Mouse (Mus musculus) forebrain, embryonic 16.5 days (tissue): ENCODE measurements around the gene Poldip2. TPM values are rescaled to one million over a fixed set of nuclear protein-coding genes. Genes with fewer than 3 reads are reported as not detected.

ENCODE experiments used
- ATAC-seq: fragments of 200-750 bp; cut with Nextera tagmentation; 2 replicates; pipeline ENCODE4 v1.8.0; 2017; ENCODE audit warnings: mild to moderate bottlenecking, moderate library complexity
- H3K27ac ChIP-seq: fragments of 300-500 bp; sonication (generic); 2 replicates; pipeline ENCODE4 v1.5.1; 2014; ENCODE audit warnings: low read length, control low read depth
- H3K27me3 ChIP-seq: fragments of 300-500 bp; sonication (generic); replicated peaks from 2 replicates; pipeline ENCODE4 v1.6.1; 2014; ENCODE audit warnings: low read length; ENCODE audit not compliant: control insufficient read depth, insufficient read depth
- H3K36me3 ChIP-seq: fragments of 300-500 bp; sonication (generic); 2 replicates; pipeline ENCODE4 v1.6.1; 2014; ENCODE audit not compliant: control insufficient read depth, insufficient read depth
- H3K4me1 ChIP-seq: fragments of 300-500 bp; sonication (generic); replicated peaks from 2 replicates; pipeline ENCODE4 v1.6.1; 2014; ENCODE audit warnings: low read length; ENCODE audit not compliant: control insufficient read depth, insufficient read depth
- H3K4me2 ChIP-seq: fragments of 300-500 bp; sonication (generic); 2 replicates; pipeline ENCODE4 v1.6.1; 2014; ENCODE audit warnings: mild to moderate bottlenecking, low read length, control low read depth
- H3K4me3 ChIP-seq: fragments of 300-500 bp; sonication (generic); replicated peaks from 2 replicates; pipeline ENCODE4 v1.5.1; 2014; ENCODE audit warnings: mild to moderate bottlenecking, low read length, control low read depth
- H3K9ac ChIP-seq: fragments of 300-500 bp; sonication (generic); replicated peaks from 2 replicates; pipeline ENCODE4 v1.6.1; 2014; ENCODE audit warnings: low read depth, low read length, control low read depth
- H3K9me3 ChIP-seq: fragments of 300-500 bp; sonication (generic); 2 replicates; pipeline ENCODE4 v1.6.1; 2016; ENCODE audit warnings: low read length; ENCODE audit not compliant: control insufficient read depth
- WGBS: fragments of 180-500 bp; shearing (Covaris S2); extraction: QIAGEN DNeasy Blood & Tissue Kit; methylation state at CpG from one replicate; pipeline ENCODE4 v1.1.7; 2014; 5-methylcytosine and 5-hydroxymethylcytosine counted together
- polyA plus RNA-seq: library from polyadenylated mRNA; unstranded; fragments of >200 nt; fragmentation: Nextera tagmentation; extraction: Ambion mirVana; gene quantifications from 2 replicates; pipeline ENCODE4 v1.2.1, GENCODE M21; 2015

The Poldip2 gene
- polyA plus RNA-seq, 1 experiment from 2014 or later, result 214 TPM

DNA sequence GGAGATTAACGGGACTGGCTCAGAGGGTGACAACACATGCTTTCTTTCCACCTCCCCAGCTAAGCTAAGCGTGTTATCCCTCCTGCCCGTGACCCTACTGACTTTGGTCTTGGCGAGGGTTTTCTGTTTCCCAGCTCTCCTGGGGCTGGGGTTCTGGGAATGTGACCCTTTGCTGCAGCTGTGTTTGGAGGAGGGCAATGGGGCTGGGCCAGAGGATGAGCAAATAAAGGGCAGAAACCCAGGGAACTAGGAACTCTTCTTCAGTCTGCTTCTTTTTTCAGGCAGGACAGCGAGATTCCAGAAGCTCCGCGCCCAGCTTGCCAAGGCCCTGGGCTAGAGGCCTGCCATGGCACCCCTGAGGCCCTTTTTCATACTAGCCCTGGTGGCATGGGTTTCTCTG is 13.0 kb upstream of the Poldip2 start, which contains the start of gene Vtn:
Gene Vtn, plus strand, starts transcription at position 88 of the 400 bp plus-strand sequence.
- Histone ChIP-seq H3K27me3 (0 out of 2 replicates have a peak, but pooled peaks cover 2% of the 10 kb centered on the region), H3K4me1 (peaks cover 32% of the 10 kb centered on the region), H3K27ac (peak within 1 kb of the TSS; percentile 93), H3K4me2 (peak within 1 kb of the TSS; percentile 87), H3K9me3 (no peaks in the 10 kb centered on the region), H3K9ac (peak within 1 kb of the TSS; percentile 95), H3K36me3 (no peaks in the 10 kb centered on the region), H3K4me3 (peak within 1 kb of the TSS; percentile 63)
- WGBS, result 71% methylated on average over 7 of the region's 7 CpGs
- no peak for ATAC-seq

DNA sequence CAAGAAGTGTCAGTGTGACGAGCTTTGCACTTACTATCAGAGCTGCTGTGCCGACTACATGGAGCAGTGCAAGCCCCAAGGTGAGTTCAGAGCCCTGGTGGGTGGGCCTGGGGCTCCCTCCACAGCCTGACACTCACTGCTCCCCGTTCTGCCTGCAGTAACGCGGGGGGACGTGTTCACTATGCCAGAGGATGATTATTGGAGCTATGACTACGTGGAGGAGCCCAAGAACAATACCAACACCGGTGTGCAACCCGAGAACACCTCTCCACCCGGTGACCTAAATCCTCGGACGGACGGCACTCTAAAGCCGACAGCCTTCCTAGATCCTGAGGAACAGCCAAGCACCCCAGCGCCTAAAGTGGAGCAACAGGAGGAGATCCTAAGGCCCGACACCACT is 12.4 kb upstream of the Poldip2 start:
- H3K4me2 ChIP-seq, result no peak overlapping the region
- H3K9me3 ChIP-seq, result no peaks in the 10 kb centered on the region
- no peak for ATAC-seq
- 0 out of 2 replicates have a peak, but pooled peaks cover 2% of the 10 kb centered on the region for H3K27me3 ChIP-seq
- WGBS, result 52% methylated on average over 16 of the region's 16 CpGs
- H3K9ac ChIP-seq, result no peak overlapping the region
- H3K36me3 ChIP-seq, result no peaks in the 10 kb centered on the region
- no peak overlapping the region for H3K27ac ChIP-seq
- H3K4me3 ChIP-seq, result no peak overlapping the region
- H3K4me1 ChIP-seq, result peaks cover 28% of the 10 kb centered on the region

DNA sequence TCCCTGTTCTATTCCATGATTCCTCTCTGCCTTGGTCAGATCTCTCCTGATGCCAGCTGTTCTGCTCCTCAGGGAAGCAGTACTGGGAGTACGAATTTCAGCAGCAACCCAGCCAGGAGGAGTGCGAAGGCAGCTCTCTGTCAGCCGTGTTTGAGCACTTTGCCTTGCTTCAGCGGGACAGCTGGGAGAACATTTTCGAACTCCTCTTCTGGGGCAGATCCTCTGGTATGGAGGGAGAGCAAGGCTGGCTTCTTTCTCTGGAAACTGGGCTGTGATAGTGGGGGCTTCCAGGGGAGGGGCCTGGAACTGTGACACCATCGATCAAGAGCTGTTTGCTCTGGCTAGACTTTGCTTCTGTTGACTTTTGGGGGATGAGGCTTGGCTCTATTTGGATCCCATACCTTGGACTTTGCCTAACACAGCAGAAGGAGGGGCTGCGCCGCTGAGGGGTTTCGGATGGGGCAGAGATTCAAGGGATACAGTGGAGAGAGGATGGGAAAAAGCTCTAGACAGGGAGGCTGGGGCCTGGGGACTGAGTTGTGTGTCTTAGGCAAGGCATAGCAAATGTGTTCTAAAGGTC is 11.3 kb upstream of the Poldip2 start:
- H3K4me3 ChIP-seq, result no peak overlapping the region
- no peak overlapping the region for H3K27ac ChIP-seq
- no peaks in the 10 kb centered on the region for H3K36me3 ChIP-seq
- 80% methylated on average over 9 of the region's 9 CpGs for WGBS
- no peak overlapping the region for H3K4me2 ChIP-seq
- H3K27me3 ChIP-seq, result 0 out of 2 replicates have a peak, but pooled peaks cover 2% of the 10 kb centered on the region
- H3K9ac ChIP-seq, result no peak overlapping the region
- H3K9me3 ChIP-seq, result no peaks in the 10 kb centered on the region
- ATAC-seq, result no peak
- H3K4me1 ChIP-seq, result peaks cover 18% of the 10 kb centered on the region

DNA sequence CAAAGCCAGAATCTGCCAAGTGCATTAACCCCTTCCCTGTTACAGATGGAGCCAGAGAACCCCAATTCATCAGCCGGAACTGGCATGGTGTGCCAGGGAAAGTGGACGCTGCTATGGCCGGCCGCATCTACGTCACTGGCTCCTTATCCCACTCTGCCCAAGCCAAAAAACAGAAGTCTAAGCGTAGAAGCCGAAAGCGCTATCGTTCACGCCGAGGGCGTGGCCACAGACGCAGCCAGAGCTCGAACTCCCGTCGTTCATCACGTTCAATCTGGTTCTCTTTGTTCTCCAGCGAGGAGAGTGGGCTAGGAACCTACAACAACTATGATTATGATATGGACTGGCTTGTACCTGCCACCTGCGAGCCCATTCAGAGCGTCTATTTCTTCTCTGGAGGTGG is 10.5 kb upstream of the Poldip2 start:
- no peak overlapping the region for H3K4me3 ChIP-seq
- no peak overlapping the region for H3K4me2 ChIP-seq
- H3K9me3 ChIP-seq, result no peaks in the 10 kb centered on the region
- 0 out of 2 replicates have a peak, but pooled peaks cover under 1% of the 10 kb centered on the region for H3K36me3 ChIP-seq
- 0 out of 2 replicates have a peak, but pooled peaks cover 2% of the 10 kb centered on the region for H3K27me3 ChIP-seq
- no peak overlapping the region for H3K27ac ChIP-seq
- WGBS, result 81% methylated on average over 20 of the region's 20 CpGs
- no peak for ATAC-seq
- H3K9ac ChIP-seq, result no peak overlapping the region
- peaks cover 10% of the 10 kb centered on the region for H3K4me1 ChIP-seq

DNA sequence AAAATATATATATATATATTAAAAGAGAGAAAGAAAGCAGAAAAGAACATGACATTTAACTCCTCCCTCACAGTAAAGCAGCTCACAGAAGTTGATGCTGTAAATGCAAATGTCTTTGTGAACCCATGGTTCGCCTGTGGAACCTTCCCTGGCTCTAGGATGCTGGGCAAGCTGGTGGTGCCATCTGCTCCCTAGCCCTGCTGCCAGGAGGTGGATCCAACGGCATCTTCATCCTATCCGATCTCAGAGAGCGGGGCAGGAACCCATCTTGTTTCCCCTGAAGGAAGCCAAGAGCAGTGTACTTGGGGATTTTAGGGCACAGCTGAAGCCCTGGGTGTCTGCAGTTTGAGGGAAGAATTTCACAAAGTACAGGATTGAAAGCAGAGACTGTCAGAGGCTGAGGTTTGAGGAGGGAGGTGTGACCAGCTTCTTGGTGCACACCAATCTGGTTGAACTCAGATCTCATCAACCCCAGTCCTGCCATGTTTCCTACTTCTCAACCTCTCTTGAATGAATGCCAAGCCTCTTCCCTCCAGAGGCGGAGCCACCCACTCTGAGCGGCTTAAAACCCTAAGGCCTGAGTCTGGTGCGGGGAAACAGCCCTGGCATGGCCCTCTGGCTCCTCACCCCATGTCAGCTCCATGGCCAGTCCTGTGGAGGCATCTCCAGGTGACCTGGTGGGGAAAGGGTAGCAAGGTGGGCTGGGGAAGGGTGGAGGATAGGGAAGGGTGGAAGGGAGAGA is 8.9 kb upstream of the Poldip2 start, which contains the start of gene Sebox:
Gene Sebox, plus strand, starts transcription at position 539 of the 742 bp plus-strand sequence.
- 0 out of 2 replicates have a peak, but pooled peaks cover 2% of the 10 kb centered on the region for H3K27me3 ChIP-seq
- no peak within 1 kb of the TSS for H3K4me2 ChIP-seq
- H3K9me3 ChIP-seq, result no peaks in the 10 kb centered on the region
- ATAC-seq, result 0 out of 2 replicates have a peak, but pooled peaks have one; percentile 24
- H3K4me1 ChIP-seq, result peaks cover 7% of the 10 kb centered on the region
- no peak within 1 kb of the TSS for H3K9ac ChIP-seq
- 48% methylated on average over 7 of the region's 7 CpGs for WGBS
- H3K36me3 ChIP-seq, result peaks cover 9% of the 10 kb centered on the region
- no peak within 1 kb of the TSS; the same call in 1 of the 2 replicates for H3K27ac ChIP-seq
- H3K4me3 ChIP-seq, result no peak within 1 kb of the TSS

DNA sequence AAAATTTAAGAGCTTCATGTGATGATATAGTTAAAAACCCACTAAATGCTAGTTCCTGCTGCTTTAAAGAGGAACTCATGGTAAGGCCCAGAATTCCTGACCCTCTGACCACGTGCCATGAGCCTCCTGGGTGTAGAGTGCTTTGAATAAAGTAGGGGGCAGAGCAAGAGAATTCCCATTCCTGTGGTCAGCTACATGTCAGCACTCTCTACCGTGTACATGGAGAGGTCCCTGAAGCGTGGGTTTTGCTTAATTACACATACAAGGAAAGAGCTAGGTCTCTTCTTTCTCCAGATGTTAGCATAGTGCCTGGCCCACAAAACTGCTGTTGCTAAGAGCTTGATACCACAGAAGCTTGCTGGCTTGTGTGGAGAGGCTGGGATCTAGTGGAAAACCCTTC is 6.6 kb upstream of the Poldip2 start:
- no peak overlapping the region for H3K4me3 ChIP-seq
- H3K9ac ChIP-seq, result no peak overlapping the region
- H3K4me1 ChIP-seq, result peaks cover 4% of the 10 kb centered on the region; the same call in 1 of the 2 replicates
- no peak for ATAC-seq
- H3K9me3 ChIP-seq, result no peaks in the 10 kb centered on the region
- H3K4me2 ChIP-seq, result no peak overlapping the region
- H3K27ac ChIP-seq, result no peak overlapping the region
- H3K27me3 ChIP-seq, result no peaks in the 10 kb centered on the region
- 81% methylated on average over 3 of the region's 3 CpGs for WGBS
- peaks cover 11% of the 10 kb centered on the region for H3K36me3 ChIP-seq

DNA sequence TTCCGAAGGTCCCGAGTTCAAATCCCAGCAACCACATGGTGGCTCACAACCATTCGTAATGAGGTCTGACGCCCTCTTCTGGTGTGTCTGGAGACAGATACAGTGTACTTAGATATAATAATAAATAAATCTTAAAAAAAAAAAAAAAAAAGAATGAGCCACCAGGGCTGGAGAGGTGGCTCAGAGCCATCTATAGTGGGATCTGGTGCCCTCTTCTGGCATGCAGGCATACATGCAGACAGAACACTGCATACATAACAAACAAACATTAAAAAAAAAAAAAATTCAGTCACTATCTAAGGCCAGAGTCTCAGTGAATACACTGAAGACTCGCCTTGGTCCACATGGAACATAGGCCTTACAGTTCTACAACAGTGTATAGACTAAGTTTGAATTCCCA is 2.8 kb upstream of the Poldip2 start:
- Histone ChIP-seq H3K4me1 (peaks cover 17% of the 10 kb centered on the region), H3K27me3 (no peaks in the 10 kb centered on the region), H3K4me3 (no peak overlapping the region), H3K9ac (no peak overlapping the region), H3K27ac (no peak overlapping the region), H3K9me3 (no peaks in the 10 kb centered on the region), H3K4me2 (no peak overlapping the region), H3K36me3 (peaks cover 11% of the 10 kb centered on the region)
- no peak for ATAC-seq
- 84% methylated on average over 5 of the region's 5 CpGs for WGBS

DNA sequence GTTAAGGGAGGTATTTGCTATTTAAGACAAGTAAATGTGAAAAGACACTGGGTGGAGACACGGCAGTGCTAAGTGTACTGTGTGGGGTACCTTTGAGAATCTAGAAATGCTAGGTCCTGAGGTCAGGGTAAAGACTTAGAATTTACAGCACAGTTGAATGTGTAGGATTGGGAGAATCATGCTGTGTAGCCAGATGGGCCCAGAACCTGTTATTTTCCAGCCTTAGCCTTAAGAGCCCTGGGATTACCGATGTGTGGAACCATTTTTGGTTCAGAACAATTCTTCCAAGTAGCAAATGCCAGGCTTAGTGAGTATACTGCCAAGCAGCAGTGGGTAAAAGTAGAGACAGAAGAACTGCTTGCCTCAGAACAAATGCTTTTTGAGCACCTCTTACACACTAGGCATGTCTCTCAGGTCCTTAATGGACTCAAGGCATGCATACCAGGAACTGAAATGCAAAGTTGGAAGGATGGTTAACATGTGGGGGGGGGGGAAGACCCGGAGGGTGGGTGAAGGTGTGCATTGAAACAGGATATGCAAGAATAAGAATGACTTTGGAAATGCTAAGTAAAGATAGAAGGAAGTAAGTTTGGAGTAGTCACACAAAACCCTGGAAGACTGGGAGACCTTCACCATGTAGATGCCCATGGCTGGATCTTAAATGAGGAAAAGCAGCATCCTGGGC is 1.3 kb downstream of the Poldip2 start:
- Histone ChIP-seq H3K4me3 (peak overlapping the region; percentile 74), H3K9ac (peak overlapping the region; percentile 85; the same call in 1 of the 2 replicates), H3K36me3 (peaks cover 27% of the 10 kb centered on the region), H3K4me2 (peak overlapping the region; percentile 90), H3K4me1 (peaks cover 17% of the 10 kb centered on the region), H3K27ac (no peak overlapping the region), H3K9me3 (no peaks in the 10 kb centered on the region), H3K27me3 (no peaks in the 10 kb centered on the region)
- ATAC-seq, result no peak
- 78% methylated on average over 3 of the region's 3 CpGs for WGBS
